Mouse (Mus musculus) erythroblast, adult 5-6 weeks (primary cell): ENCODE data around the gene 4930548H24Rik. TPM values are rescaled to one million over a fixed set of nuclear protein-coding genes. Genes with fewer than 3 reads are reported as not detected.

ENCODE experiments used
- ATAC-seq: replicated peaks from 2 replicates; pipeline ENCODE4 v1.8.0; 2016; ENCODE audit warnings: moderate number of reproducible peaks, mild to moderate bottlenecking, moderate TSS enrichment, inconsistent platforms; ENCODE audit not compliant: poor library complexity, low FRiP score, severe bottlenecking
- total RNA-seq, 2 experiments: library from RNA; stranded (forward) in 1 of 2; stranded (reverse) in 1 of 2; fragments of 150-400 nt in 1 of 2; fragments of 200-764, 138-1000 nt in 1 of 2; gene quantifications; 2 replicates each; pipeline versions ENCODE4 v1.2.3 to v1.2.4; 2015 to 2017; ENCODE audit warnings: low replicate concordance in 2 of 2

4930548H24Rik gene
- total RNA-seq, 2 experiments from 2014 or later = 0.17 TPM; not detected in 1

DNA sequence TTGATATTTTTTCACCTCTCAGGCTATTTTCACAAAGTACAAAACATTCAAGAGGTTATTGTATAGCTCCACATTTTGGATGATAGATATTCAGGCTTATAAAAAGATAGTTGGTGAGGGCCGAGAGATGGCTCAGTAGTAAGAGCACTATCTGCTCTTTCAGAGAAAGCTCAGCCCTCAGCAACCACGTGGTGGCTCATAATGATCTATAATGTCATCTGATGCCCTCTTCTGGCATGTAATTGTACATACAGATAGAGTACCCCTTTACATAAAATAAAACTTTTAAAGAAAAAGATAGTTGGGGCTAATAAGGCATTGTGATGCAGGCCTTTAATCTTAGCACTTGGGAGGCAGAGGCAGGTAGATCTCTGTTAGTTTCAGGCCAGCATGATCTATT lies 43.0 kb downstream of the 4930548H24Rik start:
- ATAC-seq = no peak

DNA sequence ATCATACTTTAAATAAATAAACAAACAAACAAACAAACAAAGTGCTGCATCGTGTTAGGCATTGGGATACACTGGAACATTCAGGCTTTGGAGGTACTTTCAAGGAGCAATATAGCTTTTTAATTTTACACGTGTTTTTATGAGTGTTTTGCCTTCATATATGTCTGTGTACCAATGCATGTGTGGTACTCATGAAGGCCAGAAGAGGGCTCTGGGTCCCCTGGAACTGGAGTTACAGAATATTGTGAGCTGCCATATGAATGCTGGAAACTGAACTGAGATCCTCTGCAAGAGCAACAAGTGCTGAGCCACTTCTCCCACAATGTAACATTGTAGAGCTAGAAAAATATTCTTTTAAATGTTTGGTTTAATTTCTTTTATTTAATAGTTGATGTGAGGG lies 49.7 kb downstream of the 4930548H24Rik start:
- no peak for ATAC-seq

Other genes starting within 250 kb of the 4930548H24Rik start
- gene Nrbp1, start 244.9 kb upstream of the 4930548H24Rik start, total RNA-seq (2015; ENCODE audit: low replicate concordance) = 20.1 and 31.5 TPM in 2 replicates
- gene Nrbp1, start 244.9 kb upstream of the 4930548H24Rik start, total RNA-seq (2017; ENCODE audit: low replicate concordance) = 23.0 and 28.1 TPM in 2 replicates
- gene Gm9970, start 244.5 kb upstream of the 4930548H24Rik start, total RNA-seq (2015; ENCODE audit: low replicate concordance) = not detected in 2 replicates
- not detected in 2 replicates for gene Gm9970, start 244.5 kb upstream of the 4930548H24Rik start, total RNA-seq (2017; ENCODE audit: low replicate concordance)
- gene Krtcap3, start 234.0 kb upstream of the 4930548H24Rik start, total RNA-seq (2015; ENCODE audit: low replicate concordance) = 1.5 TPM in 1 of 2 replicates, not detected in the other
- 4.0 and 4.6 TPM in 2 replicates for gene Krtcap3, start 234.0 kb upstream of the 4930548H24Rik start, total RNA-seq (2017; ENCODE audit: low replicate concordance)
- 0.58 and 3.1 TPM in 2 replicates for gene Ift172, start 194.6 kb upstream of the 4930548H24Rik start, total RNA-seq (2015; ENCODE audit: low replicate concordance)
- gene Ift172, start 194.6 kb upstream of the 4930548H24Rik start, total RNA-seq (2017; ENCODE audit: low replicate concordance) = 5.6 and 7.9 TPM in 2 replicates
- not detected in 2 replicates for gene Fndc4, start 189.7 kb upstream of the 4930548H24Rik start, total RNA-seq (2015; ENCODE audit: low replicate concordance)
- gene Fndc4, start 189.7 kb upstream of the 4930548H24Rik start, total RNA-seq (2017; ENCODE audit: low replicate concordance) = 0.34 TPM in 1 of 2 replicates, not detected in the other
- gene Gckr, start 188.3 kb upstream of the 4930548H24Rik start, total RNA-seq (2015; ENCODE audit: low replicate concordance) = not detected in 2 replicates
- gene Gckr, start 188.3 kb upstream of the 4930548H24Rik start, total RNA-seq (2017; ENCODE audit: low replicate concordance) = not detected in 2 replicates
- 5.0 and 5.9 TPM in 2 replicates for gene Zfp512, start 33.3 kb upstream of the 4930548H24Rik start, total RNA-seq (2015; ENCODE audit: low replicate concordance)
- 13.8 and 16.1 TPM in 2 replicates for gene Zfp512, start 33.3 kb upstream of the 4930548H24Rik start, total RNA-seq (2017; ENCODE audit: low replicate concordance)
- gene Gpn1, start 9.0 kb downstream of the 4930548H24Rik start, total RNA-seq (2015; ENCODE audit: low replicate concordance) = 4.0 and 6.9 TPM in 2 replicates
- gene Gpn1, start 9.0 kb downstream of the 4930548H24Rik start, total RNA-seq (2017; ENCODE audit: low replicate concordance) = 4.0 and 4.3 TPM in 2 replicates
- gene Slc4a1ap, start 41.3 kb downstream of the 4930548H24Rik start, total RNA-seq (2015; ENCODE audit: low replicate concordance) = 27.2 and 58.6 TPM in 2 replicates
- gene Slc4a1ap, start 41.3 kb downstream of the 4930548H24Rik start, total RNA-seq (2017; ENCODE audit: low replicate concordance) = 34.2 and 58.8 TPM in 2 replicates
- gene Supt7l, start 42.1 kb downstream of the 4930548H24Rik start, total RNA-seq (2015; ENCODE audit: low replicate concordance) = 11.5 and 13.3 TPM in 2 replicates
- 17.8 and 20.8 TPM in 2 replicates for gene Supt7l, start 42.1 kb downstream of the 4930548H24Rik start, total RNA-seq (2017; ENCODE audit: low replicate concordance)
- gene Mrpl33, start 111.2 kb downstream of the 4930548H24Rik start, total RNA-seq (2015; ENCODE audit: low replicate concordance) = 101 TPM in 2 replicates
- gene Mrpl33, start 111.2 kb downstream of the 4930548H24Rik start, total RNA-seq (2017; ENCODE audit: low replicate concordance) = 42.5 and 55.5 TPM in 2 replicates
- gene Rbks, start 211.9 kb downstream of the 4930548H24Rik start, total RNA-seq (2015; ENCODE audit: low replicate concordance) = 9.4 TPM in 1 of 2 replicates, not detected in the other
- gene Rbks, start 211.9 kb downstream of the 4930548H24Rik start, total RNA-seq (2017; ENCODE audit: low replicate concordance) = 2.9 and 7.2 TPM in 2 replicates
- gene Babam2, start 211.9 kb downstream of the 4930548H24Rik start, total RNA-seq (2015; ENCODE audit: low replicate concordance) = 46.6 and 83.2 TPM in 2 replicates
- 15.5 and 15.8 TPM in 2 replicates for gene Babam2, start 211.9 kb downstream of the 4930548H24Rik start, total RNA-seq (2017; ENCODE audit: low replicate concordance)